Mouse (Mus musculus) gonadal fat pad, adult 2 months (tissue): Measurements from ENCODE around the gene Cct7. TPM values are rescaled to one million over a fixed set of nuclear protein-coding genes. Genes with fewer than 3 reads are reported as not detected.
"Not testable (repeated sequence)": the region's sequence is repeated elsewhere in the genome, so short reads cannot be mapped to it uniquely, and the experiment has no call there.

Experiments
- DNase-seq: peaks from one replicate; pipeline ENCODE4 v3.0.0-alpha.2; 2012; ENCODE audit warnings: low read depth
- polyA plus RNA-seq: library from polyadenylated mRNA; depleted of rRNA; stranded (reverse); fragments of >200 nt; gene quantifications from 2 replicates; pipeline ENCODE4 v1.2.3, GENCODE M21; 2012; rRNA removed

The Cct7 gene
- polyA plus RNA-seq = 102 and 108 TPM in 2 replicates

- DNase-seq = peak; percentile 93
These were observed at the start of gene Cct7 for GRCm38 (mm10) chr6:85450697-85451663. TSS of gene Cct7 (plus strand) at chr6:85451514.

GRCm38 (mm10) chr6:85402613-85403012, 48.7 kb upstream of the Cct7 start:
- DNase-seq = no peak

GRCm38 (mm10) chr6:85403039-85403438, 48.3 kb upstream of the Cct7 start:
- DNase-seq = no peak

GRCm38 (mm10) chr6:85409003-85409402, 42.3 kb upstream of the Cct7 start:
- no peak for DNase-seq

DNA sequence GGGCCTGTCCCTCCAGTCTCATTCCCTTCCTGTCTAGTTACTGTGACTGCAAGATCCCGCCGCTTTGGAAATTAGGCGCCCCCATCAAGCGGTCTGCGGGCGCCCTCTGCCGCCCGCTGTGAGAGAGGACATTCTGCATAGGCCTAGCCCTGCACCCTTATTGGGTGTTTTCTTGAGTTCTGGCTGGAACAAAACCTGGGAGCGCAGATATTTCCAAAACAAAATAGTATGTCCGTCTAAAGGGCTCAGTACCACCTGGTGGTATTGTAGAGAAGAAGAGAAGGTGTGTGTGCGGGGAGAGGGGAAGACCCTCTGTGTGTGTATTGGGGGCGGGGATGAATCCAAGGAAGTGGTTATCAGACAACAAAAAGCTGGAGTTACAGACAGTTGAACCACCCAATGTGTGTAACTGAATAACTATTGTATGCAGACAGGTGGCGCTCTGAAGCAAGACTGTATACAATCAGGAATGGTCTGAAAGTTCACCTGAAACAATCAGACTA, 40.5 kb upstream of the Cct7 start:
- DNase-seq = peak; percentile 27

DNA sequence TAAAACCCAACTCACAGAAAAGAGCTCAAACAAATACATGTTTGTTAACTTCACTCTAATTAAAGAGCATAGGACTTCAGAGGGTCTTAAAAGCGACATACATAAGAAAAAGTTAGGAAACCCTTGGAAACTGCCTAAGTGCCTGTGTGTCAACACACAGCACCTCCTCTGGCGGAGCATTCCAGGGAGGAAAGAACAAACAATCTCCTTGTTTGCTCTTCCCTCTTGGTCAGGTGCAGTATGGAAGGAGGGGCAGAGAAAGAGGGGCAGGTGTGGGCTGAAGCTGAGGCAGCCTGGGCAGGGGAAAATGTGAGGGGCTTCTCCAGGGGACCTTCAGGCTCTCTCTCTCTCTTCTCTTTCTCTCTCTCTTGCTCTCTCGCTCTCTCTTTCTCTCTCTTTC, 35.5 kb upstream of the Cct7 start:
- no peak for DNase-seq

- no peak for DNase-seq
These were observed 32.2 kb upstream of the Cct7 start for GRCm38 (mm10) chr6:85419150-85419549.

GRCm38 (mm10) chr6:85423836-85424379, 27.4 kb upstream of the Cct7 start, which contains the start of gene Noto:
TSS of gene Noto (plus strand) at chr6:85423886.
- no peak for DNase-seq

DNA sequence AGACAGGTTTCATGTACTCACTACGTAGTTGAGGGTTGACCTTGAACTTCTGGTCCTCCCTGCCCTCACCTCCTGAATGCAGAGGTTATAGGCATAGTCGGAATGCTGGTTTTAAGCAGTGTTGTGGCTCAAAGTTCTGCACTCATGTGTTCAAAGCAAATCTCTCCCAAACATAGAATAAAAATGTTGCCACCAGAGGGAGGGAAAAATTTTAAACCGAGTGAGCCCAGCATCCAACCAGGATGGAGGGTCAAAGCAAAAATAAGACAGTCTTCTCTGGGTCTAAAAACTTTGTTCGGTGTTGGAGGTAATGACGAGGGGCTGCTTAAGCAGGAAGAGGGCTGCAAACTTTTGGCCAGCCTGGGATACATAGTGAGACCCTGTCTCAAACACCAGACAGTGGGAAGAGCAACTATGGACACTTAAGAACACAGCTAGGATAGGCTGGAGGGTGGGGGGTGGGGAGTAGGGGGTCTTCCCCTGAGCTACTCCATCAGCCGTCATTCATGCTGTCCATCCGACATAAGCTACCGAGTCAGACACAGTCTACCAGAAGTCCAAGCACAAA, 20.0 kb upstream of the Cct7 start:
- no peak for DNase-seq

GRCm38 (mm10) chr6:85431842-85432431, 19.4 kb upstream of the Cct7 start, which contains the start of gene Smyd5:
TSS of gene Smyd5 (plus strand) at chr6:85431989.
- no peak for DNase-seq

GRCm38 (mm10) chr6:85433865-85434264, 17.4 kb upstream of the Cct7 start:
- DNase-seq = no peak

DNA sequence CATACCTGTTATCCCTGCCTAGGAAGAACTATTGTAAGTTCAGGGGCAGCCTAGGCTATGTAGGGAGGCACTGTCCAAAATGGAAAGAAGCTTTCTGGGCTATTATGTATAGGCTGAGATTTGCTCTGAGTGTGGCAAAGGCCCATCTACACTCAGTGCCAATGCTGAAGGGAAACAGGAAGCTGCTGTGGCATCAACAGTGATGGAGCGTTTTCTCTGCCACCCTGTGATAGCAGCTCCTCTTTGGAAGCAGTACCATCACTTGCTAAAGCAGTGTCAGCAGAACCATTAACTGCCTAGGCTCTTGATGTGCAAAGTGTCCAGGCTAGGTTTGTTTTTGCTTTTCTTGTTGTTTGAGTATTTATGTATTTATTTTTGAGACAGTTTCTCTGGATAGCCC, 15.1 kb upstream of the Cct7 start:
- DNase-seq = no peak

DNA sequence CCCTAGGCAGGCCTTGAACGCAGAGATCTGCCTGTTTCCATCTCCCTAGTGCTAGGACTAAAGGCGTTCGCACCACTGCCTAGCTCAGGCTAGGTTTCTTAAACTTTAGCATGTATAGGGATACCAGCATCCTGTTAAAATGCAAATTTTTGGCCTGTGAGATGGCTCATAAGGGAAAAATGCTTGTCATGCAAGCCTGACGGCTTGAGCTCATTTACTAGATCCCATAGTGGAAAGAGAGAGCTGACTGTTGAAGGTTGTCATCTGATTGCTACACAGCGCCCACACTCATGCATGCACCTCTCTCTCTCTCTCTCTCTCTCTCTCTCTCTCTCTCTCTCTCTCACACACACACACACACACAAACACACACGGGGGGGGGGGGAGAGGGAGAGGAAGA, 14.7 kb upstream of the Cct7 start:
- DNase-seq = no peak

DNA sequence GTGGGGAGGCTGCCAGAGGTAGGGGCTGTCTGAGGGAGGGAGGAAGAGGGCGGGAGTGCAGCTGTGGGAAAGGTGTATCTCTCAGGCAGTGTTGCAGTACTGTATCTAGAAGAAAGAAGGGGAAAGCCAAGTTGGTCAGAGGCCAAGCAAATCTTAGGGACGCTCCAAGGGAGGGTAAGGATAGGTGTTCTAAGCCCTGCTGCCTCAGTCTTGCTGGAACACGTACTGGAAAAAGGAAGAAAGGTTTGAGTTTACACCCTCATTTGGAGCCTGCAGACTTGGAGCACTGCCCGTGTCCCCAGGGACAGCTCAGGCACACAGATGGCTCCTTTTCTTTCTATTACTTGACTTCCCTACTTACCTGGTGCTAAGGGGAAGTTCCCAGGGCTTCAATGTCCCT, 10.2 kb upstream of the Cct7 start:
- peak; percentile 71 for DNase-seq

GRCm38 (mm10) chr6:85443488-85444233, 7.7 kb upstream of the Cct7 start:
- DNase-seq = no peak

GRCm38 (mm10) chr6:85444266-85444965, 6.9 kb upstream of the Cct7 start:
- no peak for DNase-seq

DNA sequence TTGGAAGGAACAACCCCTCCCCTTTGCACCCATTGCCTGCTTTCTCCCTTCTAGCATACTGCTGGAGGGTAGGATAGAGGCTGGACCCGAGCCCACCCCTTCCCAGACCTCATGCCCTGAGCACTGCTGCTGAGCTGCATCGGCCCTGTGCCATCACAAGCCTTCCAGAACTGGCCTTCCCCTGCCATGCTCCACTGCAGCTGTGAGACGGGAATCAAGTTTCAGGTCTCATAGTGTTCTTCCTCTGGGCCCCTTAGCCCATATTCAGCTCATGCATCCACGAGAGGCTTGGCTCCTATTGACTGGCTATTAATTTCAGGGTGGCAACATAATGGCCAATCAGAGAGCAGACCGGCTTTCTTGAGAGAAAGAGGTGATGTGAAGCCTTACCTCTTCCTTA, 6.0 kb upstream of the Cct7 start:
- no peak for DNase-seq

GRCm38 (mm10) chr6:85447351-85447750, 4.0 kb upstream of the Cct7 start:
- DNase-seq = no peak

DNA sequence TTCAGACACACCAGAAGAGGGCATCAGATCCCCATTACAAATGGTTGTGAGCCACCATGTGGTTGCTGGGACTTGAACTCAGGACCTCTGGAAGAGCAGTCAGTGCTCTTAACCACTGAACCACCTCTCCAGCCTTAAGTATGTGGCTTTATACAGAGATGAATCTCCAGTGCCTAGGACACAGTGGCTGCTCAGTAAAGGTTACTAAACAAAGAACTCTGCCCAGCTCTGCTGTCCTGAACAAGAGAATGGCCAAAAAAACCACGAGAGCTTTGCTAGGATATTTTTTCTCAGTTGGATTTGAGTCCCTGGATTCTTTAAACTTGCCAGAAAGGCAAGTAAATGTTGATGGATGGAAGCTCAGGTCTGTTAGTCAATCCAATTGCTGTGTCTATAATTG, 1.2 kb upstream of the Cct7 start:
- DNase-seq = not testable (repeated sequence)

DNA sequence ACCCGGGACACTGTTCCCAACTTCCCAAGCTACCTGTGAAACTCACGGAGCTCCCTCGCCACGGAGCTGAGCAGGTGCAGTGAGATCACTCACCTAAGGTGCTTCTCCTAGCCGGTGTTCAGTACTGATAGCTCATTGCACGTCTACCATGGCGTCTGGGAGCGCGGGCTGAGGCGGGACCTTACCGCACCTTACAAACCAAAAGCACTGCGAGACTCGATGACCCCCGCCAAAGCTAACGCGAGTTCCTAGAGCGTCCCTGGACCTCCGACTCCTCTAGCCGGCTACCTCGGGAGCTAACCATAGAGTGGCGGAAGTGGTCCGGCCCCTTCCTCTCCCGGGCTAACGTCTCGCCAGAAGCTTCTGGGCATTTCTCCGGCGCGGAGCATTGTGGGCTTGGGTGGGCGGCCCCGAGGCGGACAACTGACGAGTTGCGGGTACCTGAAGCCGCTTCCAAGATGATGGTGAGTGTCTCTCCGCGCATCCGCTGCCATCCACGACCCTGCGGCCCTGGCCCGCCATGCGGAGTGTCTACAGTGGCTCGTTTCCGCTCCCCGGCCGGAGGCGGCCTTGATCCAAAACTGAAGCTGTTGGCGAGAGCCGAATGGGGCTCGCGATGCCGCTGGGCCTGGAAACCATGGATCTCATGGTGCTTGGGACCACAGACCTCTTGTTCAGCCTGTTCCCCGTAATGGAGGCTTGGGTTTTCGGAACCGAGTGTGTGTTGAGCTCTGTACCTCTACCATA, 523 bp downstream of the Cct7 start, which contains the start of gene Pradc1:
Pradc1 (minus strand) TSS at position 307 of the 747 bp plus-strand sequence.
- peak; percentile 82 for DNase-seq
